Mouse (Mus musculus) stomach, postnatal 0 days (tissue): ENCODE measurements around the gene Zbtb22. TPM values are rescaled to one million over a fixed set of nuclear protein-coding genes. Genes with fewer than 3 reads are reported as not detected.

Source experiments
- ATAC-seq: fragments of 200-750 bp; cut with Nextera tagmentation; 2 replicates; pipeline ENCODE4 v1.8.0; 2017; ENCODE audit not compliant: low FRiP score, low TSS enrichment
- DNase-seq: peaks from one replicate; pipeline ENCODE4 v3.0.0-alpha.2; 2016; ENCODE audit warnings: low spot score
- H3K27ac ChIP-seq: fragments of 300-500 bp; sonication (generic); replicated peaks from 2 replicates; pipeline ENCODE4 v1.5.1; 2014; ENCODE audit warnings: mild to moderate bottlenecking, control low read depth
- H3K27me3 ChIP-seq: fragments of 300-500 bp; sonication (generic); 2 replicates; pipeline ENCODE4 v1.6.1; 2014; ENCODE audit warnings: low read length; ENCODE audit not compliant: control insufficient read depth, insufficient read depth
- H3K36me3 ChIP-seq: fragments of 300-500 bp; sonication (generic); 2 replicates; pipeline ENCODE4 v1.6.1; 2014; ENCODE audit warnings: low read length, mixed read lengths; ENCODE audit not compliant: control insufficient read depth, insufficient read depth
- H3K4me1 ChIP-seq: fragments of 300-500 bp; sonication (generic); replicated peaks from 2 replicates; pipeline ENCODE4 v1.6.1; 2014; ENCODE audit warnings: antibody characterized with exemption; ENCODE audit not compliant: control insufficient read depth, insufficient read depth
- H3K4me2 ChIP-seq: fragments of 300-500 bp; sonication (generic); replicated peaks from 2 replicates; pipeline ENCODE4 v1.6.1; 2014; ENCODE audit warnings: low read depth, mild to moderate bottlenecking, control low read depth, moderate library complexity
- H3K4me3 ChIP-seq: fragments of 300-500 bp; sonication (generic); 2 replicates; pipeline ENCODE4 v1.5.1; 2014; ENCODE audit warnings: low read depth, low read length, control low read depth
- H3K9ac ChIP-seq: fragments of 300-500 bp; sonication (generic); 2 replicates; pipeline ENCODE4 v1.6.1; 2014; ENCODE audit warnings: mild to moderate bottlenecking, low read length, control low read depth, mixed read lengths
- H3K9me3 ChIP-seq: fragments of 300-500 bp; sonication (generic); 2 replicates; pipeline ENCODE4 v1.6.1; 2016; ENCODE audit warnings: low read length; ENCODE audit not compliant: control insufficient read depth
- CTCF ChIP-seq: IDR thresholded peaks from 2 replicates; pipeline ENCODE4 v1.5.1; 2016; ENCODE audit warnings: antibody characterized with exemption, low read depth, mild to moderate bottlenecking, moderate library complexity
- EP300 ChIP-seq: optimal IDR thresholded peaks from 2 replicates; pipeline ENCODE3; 2016; ENCODE audit warnings: antibody characterized with exemption
- WGBS: fragments of 180-500 bp; shearing (Covaris S2); extraction: QIAGEN DNeasy Blood & Tissue Kit; methylation state at CpG from one replicate; pipeline ENCODE4 v1.1.7; 2014; 5-methylcytosine and 5-hydroxymethylcytosine counted together
- microRNA-seq: library from miRNA; unstranded; fragments of <30 nt; microRNA quantifications from one replicate; pipeline ENCODE4, GENCODE M21; 2016
- polyA plus RNA-seq: library from polyadenylated mRNA; unstranded; fragments of >200 nt; fragmentation: Nextera tagmentation; extraction: Ambion mirVana; gene quantifications from 2 replicates; pipeline ENCODE4 v1.2.1, GENCODE M21; 2015

Zbtb22 gene
- polyA plus RNA-seq, 1 experiment from 2014 or later: 10.7 TPM

DNA sequence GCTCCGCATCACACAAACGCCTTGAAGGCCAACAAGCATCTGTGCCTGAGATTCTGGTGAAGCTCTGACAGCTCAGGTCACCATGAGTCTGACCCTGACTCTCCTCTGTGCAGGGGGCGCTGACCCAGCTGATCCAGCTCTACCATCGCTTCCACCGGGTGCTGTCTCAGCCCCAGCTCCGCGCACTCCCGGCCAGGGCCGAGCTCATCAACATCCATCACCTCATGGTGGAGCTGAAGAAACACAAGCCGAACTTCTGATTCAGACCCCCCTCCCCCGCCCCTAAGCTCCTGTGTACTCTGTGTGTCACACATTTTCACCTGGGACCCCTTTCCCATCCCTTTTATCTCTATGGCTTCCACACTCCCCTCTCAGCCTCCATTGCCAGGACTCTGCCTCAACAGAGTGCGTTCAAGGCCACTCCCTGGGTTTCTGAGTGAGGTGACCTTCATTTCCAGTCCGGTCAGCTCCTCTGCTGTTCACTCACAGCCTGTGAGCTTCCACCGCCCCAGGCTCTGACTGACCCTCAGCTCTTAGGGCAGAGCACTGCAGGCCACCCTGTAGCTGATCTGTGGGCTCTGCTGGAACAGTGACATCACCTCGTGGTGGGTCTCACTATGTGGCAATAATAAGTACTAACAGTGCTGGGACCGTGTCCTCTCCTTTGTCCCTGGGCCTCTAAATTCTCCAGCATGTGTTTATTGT is 50.3 kb downstream of the Zbtb22 start:
- DNase-seq: no peak
- H3K4me2 ChIP-seq: no peak overlapping the region
- no peaks in the 10 kb centered on the region for H3K36me3 ChIP-seq
- no peaks in the 10 kb centered on the region for H3K9me3 ChIP-seq
- H3K4me3 ChIP-seq: no peak overlapping the region
- no peak overlapping the region for H3K9ac ChIP-seq
- no peak overlapping the region for H3K27ac ChIP-seq
- no peaks in the 10 kb centered on the region for H3K4me1 ChIP-seq
- H3K27me3 ChIP-seq: no peaks in the 10 kb centered on the region
- WGBS: 82% methylated on average over 16 of the region's 16 CpGs
- TF ChIP-seq CTCF (no peak), EP300 (no peak)
- no peak; the same call in 1 of the 2 replicates for ATAC-seq

- Histone ChIP-seq H3K4me2 (no peak overlapping the region), H3K4me1 (no peaks in the 10 kb centered on the region), H3K9ac (no peak overlapping the region), H3K36me3 (no peaks in the 10 kb centered on the region), H3K27ac (no peak overlapping the region), H3K27me3 (no peaks in the 10 kb centered on the region), H3K9me3 (no peaks in the 10 kb centered on the region), H3K4me3 (no peak overlapping the region)
- WGBS: 2% methylated on average over 9 of the region's 9 CpGs
- peak; percentile 87 for DNase-seq
- no peak for TF ChIP-seq EP300
- TF ChIP-seq CTCF: peak; percentile 92
- peak; percentile 75 for ATAC-seq
Measured at GRCm38 (mm10) chr17:33968489-33968888, 52.8 kb downstream of the Zbtb22 start.

Small RNA genes within 50 kb of the gene (microRNA-seq; reads per million reads assigned to microRNA genes)
- gene Gm27740: not detected

Other genes with a start within 250 kb of the Zbtb22 start
- 115 and 122 TPM in 2 replicates for gene Hnrnpm, start 229.0 kb upstream of the Zbtb22 start, polyA plus RNA-seq
- gene March2, start 197.2 kb upstream of the Zbtb22 start, polyA plus RNA-seq: 51.1 and 54.6 TPM in 2 replicates
- gene Rab11b, start 155.4 kb upstream of the Zbtb22 start, polyA plus RNA-seq: 164 TPM in 2 replicates
- gene Angptl4, start 134.1 kb upstream of the Zbtb22 start, polyA plus RNA-seq: 31.3 and 42.4 TPM in 2 replicates
- 17.1 and 20.3 TPM in 2 replicates for gene Kank3, start 105.4 kb upstream of the Zbtb22 start, polyA plus RNA-seq
- gene Rps28, start 91.3 kb upstream of the Zbtb22 start, polyA plus RNA-seq: 1,008 and 1,055 TPM in 2 replicates
- gene Ndufa7, start 91.3 kb upstream of the Zbtb22 start, polyA plus RNA-seq: 497 TPM in 2 replicates
- gene Cd320, start 72.8 kb upstream of the Zbtb22 start, polyA plus RNA-seq: 32.7 and 38.2 TPM in 2 replicates
- not detected in 2 replicates for gene Gm7029, start 42.1 kb upstream of the Zbtb22 start, polyA plus RNA-seq
- 1.3 and 1.7 TPM in 2 replicates for gene Kifc1, start 25.2 kb upstream of the Zbtb22 start, polyA plus RNA-seq
- gene Platr17, start 10.8 kb upstream of the Zbtb22 start, polyA plus RNA-seq: 1.1 TPM in 2 replicates
- 18.1 and 22.4 TPM in 2 replicates for gene Daxx, start 6.5 kb upstream of the Zbtb22 start, polyA plus RNA-seq
- gene Tapbp, start within 50 bp of the Zbtb22 start, polyA plus RNA-seq: 63.7 and 72.4 TPM in 2 replicates
- 18.6 and 24.4 TPM in 2 replicates for gene Rgl2, start 13.6 kb downstream of the Zbtb22 start, polyA plus RNA-seq
- gene Pfdn6, start 24.4 kb downstream of the Zbtb22 start, polyA plus RNA-seq: 92.7 and 96.8 TPM in 2 replicates
- 17.1 and 20.2 TPM in 2 replicates for gene Wdr46, start 24.8 kb downstream of the Zbtb22 start, polyA plus RNA-seq
- gene B3galt4, start 35.6 kb downstream of the Zbtb22 start, polyA plus RNA-seq: 15.0 and 15.2 TPM in 2 replicates
- gene Vps52, start 39.9 kb downstream of the Zbtb22 start, polyA plus RNA-seq: 24.7 and 26.3 TPM in 2 replicates
- 1,740 and 1,781 TPM in 2 replicates for gene Rps18, start 40.1 kb downstream of the Zbtb22 start, polyA plus RNA-seq
- gene H2-K1, start 84.4 kb downstream of the Zbtb22 start, polyA plus RNA-seq: 129 and 130 TPM in 2 replicates
- 13.3 and 14.6 TPM in 2 replicates for gene Ring1, start 108.8 kb downstream of the Zbtb22 start, polyA plus RNA-seq
- gene H2-Ke6, start 112.2 kb downstream of the Zbtb22 start, polyA plus RNA-seq: 37.6 and 42.4 TPM in 2 replicates
- 114 and 118 TPM in 2 replicates for gene Slc39a7, start 115.8 kb downstream of the Zbtb22 start, polyA plus RNA-seq
- gene Rxrb, start 115.9 kb downstream of the Zbtb22 start, polyA plus RNA-seq: 25.0 and 26.9 TPM in 2 replicates
- gene Col11a2, start 123.5 kb downstream of the Zbtb22 start, polyA plus RNA-seq: 0.18 and 0.29 TPM in 2 replicates
- gene H2-Oa, start 176.4 kb downstream of the Zbtb22 start, polyA plus RNA-seq: 0.25 and 0.29 TPM in 2 replicates
- 9.1 and 9.5 TPM in 2 replicates for gene H2-DMa, start 203.6 kb downstream of the Zbtb22 start, polyA plus RNA-seq
- 45.0 and 48.1 TPM in 2 replicates for gene Brd2, start 206.7 kb downstream of the Zbtb22 start, polyA plus RNA-seq
- 0.45 and 0.53 TPM in 2 replicates for gene H2-DMb2, start 227.4 kb downstream of the Zbtb22 start, polyA plus RNA-seq
- gene H2-DMb1, start 237.2 kb downstream of the Zbtb22 start, polyA plus RNA-seq: 2.1 and 2.6 TPM in 2 replicates